In genomic region chr1:181039652-181040051, GRCm38 (mm10) we compare ENCODE assay signal across 9 mouse cellular contexts. TPM values are rescaled to one million over a fixed set of nuclear protein-coding genes. Genes with fewer than 3 reads are reported as not detected.
A peak's percentile ranks its signal among the peaks of the same experiment; 100 is the strongest.
DNase-seq lines count a peak whose midpoint lies in the region; ATAC-seq lines count a peak whose summit lies in the region.
"Had no signal": no experiment of that assay in that cellular context is flagged by ENCODE, and none has a peak within 500 bp of the region (broad histone marks: within the 10 kb centered on the region; RNA-seq: fewer than 3 reads in every experiment).

No protein-coding gene starts in this region.

- intact Hi-C loops in left cerebral cortex, postnatal 14 days (cut with DNase I) = loop anchor here (2.0 kb wide), 1 partner anchor 47 kb away; no protein-coding TSS in a partner anchor

- no peak overlapping the region for H3K9ac ChIP-seq in neural tube, embryonic 11.5 days (ENCODE audit: low read length)

- ATAC-seq in neural tube, embryonic 11.5 days (ENCODE audit: insufficient read depth, low FRiP score, low TSS enrichment) = no peak

- no peaks in the 10 kb centered on the region for H3K9me3 ChIP-seq in neural tube, embryonic 11.5 days (ENCODE audit: control insufficient read depth, low read length)

- no peak overlapping the region for H3K4me3 ChIP-seq in neural tube, embryonic 11.5 days (ENCODE audit: low read depth, low read length)

- H3K27me3 ChIP-seq in neural tube, embryonic 11.5 days (ENCODE audit: control insufficient read depth, insufficient read depth, low read length) = no peaks in the 10 kb centered on the region

- peak; percentile 44 to 56 for DNase-seq in cerebellum, adult 18-20 months
- DNase-seq in cerebellum, postnatal 4 days (ENCODE audit: low spot score in 2 of 2) = no peak
- DNase-seq in neural tube, embryonic 11.5 days (ENCODE audit: low spot score) = peak; percentile 24
- DNase-seq in neural tube, embryonic 10.5 days (ENCODE audit: extremely low spot score, low spot score) = no peak
- peak; percentile 70 for DNase-seq in embryo, embryonic 11 days
- DNase-seq in kidney, postnatal 36 days = peak; percentile 53 to 61
- peak; percentile 66 for DNase-seq in retina, postnatal 1 day
- DNase-seq in left cerebral cortex, postnatal 14 days (ENCODE audit: low spot score in 2 of 2) = no peak

- WGBS in neural tube, embryonic 11.5 days = 10% methylated on average over 4 of the region's 4 CpGs

- no peaks in the 10 kb centered on the region for H3K4me1 ChIP-seq in neural tube, embryonic 11.5 days (ENCODE audit: control insufficient read depth, insufficient read depth, low read length)

- no peak overlapping the region for H3K4me2 ChIP-seq in neural tube, embryonic 11.5 days (ENCODE audit: low read depth)

- H3K36me3 ChIP-seq in neural tube, embryonic 11.5 days (ENCODE audit: control insufficient read depth, insufficient read depth, low read length) = no peaks in the 10 kb centered on the region

- no peak overlapping the region for H3K27ac ChIP-seq in neural tube, embryonic 11.5 days (ENCODE audit: low read depth, low read length)

RNA-seq across cellular contexts. Expression of gene 9130409I23Rik, which starts 11.4 kb away (rescaled TPM):
- not detected in 2 replicates for polyA plus RNA-seq in neural tube, embryonic 11.5 days (2014; fragmentation: Nextera tagmentation; extraction: Ambion mirVana)
- total RNA-seq in left cerebral cortex, postnatal 14 days (2021) = not detected
- polyA plus RNA-seq: testis, adult 2 months had no signal

RNA-seq across cellular contexts. Expression of gene Ephx1, which starts 18.9 kb away (rescaled TPM):
- polyA plus RNA-seq in neural tube, embryonic 11.5 days (2014; fragmentation: Nextera tagmentation; extraction: Ambion mirVana) = 1.6 and 2.7 TPM in 2 replicates
- 10 to 100 TPM; 17.0 to 19.1 TPM for total RNA-seq in left cerebral cortex, postnatal 14 days (2021)

Comparison
In these comparisons a context has a peak if more than half of its experiments do, and no peak if none do; other contexts are left out.
1. DNase-seq: peak in cerebellum, adult 18-20 months (2 of 2), neural tube, embryonic 11.5 days (single experiment), embryo, embryonic 11 days (single experiment), kidney, postnatal 36 days (2 of 2) and retina, postnatal 1 day (single experiment); none in cerebellum, postnatal 4 days (0 of 2), neural tube, embryonic 10.5 days (single experiment) and left cerebral cortex, postnatal 14 days (0 of 2).